Mouse (Mus musculus) T-cell, adult 2 months (primary cell): ENCODE results near the gene Gm15128.
"Not testable (repeated sequence)": the region's sequence is repeated elsewhere in the genome, so short reads cannot be mapped to it uniquely, and the experiment has no call there.

Experiments
- DNase-seq: peaks from one replicate; pipeline ENCODE4 v3.0.0; 2022; ENCODE audit warnings: low spot score

The Gm15128 gene

DNA sequence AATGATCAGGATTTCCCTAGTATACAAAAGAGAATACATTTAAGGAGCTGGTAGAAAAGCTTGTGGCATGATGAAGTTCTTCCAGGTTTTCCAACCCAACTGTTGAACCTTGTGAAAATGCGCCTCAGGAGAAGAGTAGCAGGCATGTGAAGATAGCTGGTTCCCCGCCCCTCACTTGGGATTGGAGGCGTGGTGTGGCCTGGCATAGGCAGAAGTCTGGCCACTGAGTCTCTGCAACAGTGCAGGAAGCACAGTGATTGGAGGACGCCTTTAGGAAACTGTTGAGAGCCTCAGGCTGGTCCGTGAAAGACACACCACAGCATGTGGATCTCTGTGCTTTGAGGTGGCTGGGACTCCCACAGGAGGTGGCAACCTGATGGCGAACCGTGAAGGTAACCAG, at the start of gene Gm15128:
TSS of gene Gm15128 (plus strand) at position 301 of the 400 bp plus-strand sequence.
- not testable (repeated sequence) for DNase-seq
